Mouse (Mus musculus): ENCODE data around the gene R3hdm2. TPM values are rescaled to one million over a fixed set of nuclear protein-coding genes. Genes with fewer than 3 reads are reported as not detected.

R3hdm2 gene
- polyA plus RNA-seq, 1 experiment from 2014 or later, result 33.8 TPM

GRCm38 (mm10) chr10:127500894-127501893 lies 121.1 kb downstream of the R3hdm2 start, which contains the start of gene Stac3:
Gene Stac3, plus strand, starts transcription at chr10:127501686.
- H3K4me1 ChIP-seq (ENCODE audit: insufficient read depth), result no peaks in the 10 kb centered on the region
- H3K4me2 ChIP-seq, result no peak within 1 kb of the TSS
- no peaks in the 10 kb centered on the region for H3K27me3 ChIP-seq (ENCODE audit: insufficient read depth, low read length)
- no peak within 1 kb of the TSS for H3K27ac ChIP-seq (ENCODE audit: low read depth)
- H3K4me3 ChIP-seq (ENCODE audit: low read depth, low read length), result no peak within 1 kb of the TSS
- no peaks in the 10 kb centered on the region for H3K9me3 ChIP-seq (ENCODE audit: low read depth, low read length)
- 55% methylated on average over 13 of the region's 13 CpGs for WGBS
- no peak within 1 kb of the TSS for H3K9ac ChIP-seq
- no peak; the same call in 1 of the 2 replicates for ATAC-seq (ENCODE audit: insufficient read depth)
- H3K36me3 ChIP-seq (ENCODE audit: insufficient read depth), result peaks cover 45% of the 10 kb centered on the region
- DNase-seq, result no peak
- TF ChIP-seq CTCF (IDR thresholded peaks at IDR 0.05; ENCODE audit: low read depth), result no peak

DNA sequence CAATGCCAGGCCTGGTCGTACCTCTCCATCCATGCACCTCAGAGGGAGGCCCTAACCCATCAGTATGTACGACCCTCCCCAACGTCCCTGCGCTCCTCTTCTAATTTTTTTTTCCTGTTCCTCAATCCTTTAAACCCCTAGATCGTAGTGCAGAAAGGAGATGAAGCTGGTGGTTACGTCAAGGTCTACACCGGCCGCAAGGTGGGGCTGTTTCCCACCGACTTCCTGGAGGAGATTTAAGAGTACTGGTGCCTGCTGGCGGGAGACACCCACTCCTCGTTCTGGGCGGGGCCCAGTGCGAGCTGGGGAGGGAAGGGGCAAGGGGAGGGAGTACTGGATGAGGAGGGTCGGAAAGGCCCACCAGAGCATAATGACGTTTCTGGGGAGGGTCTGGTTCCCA lies 128.1 kb downstream of the R3hdm2 start:
- Histone ChIP-seq H3K9ac (no peak overlapping the region), H3K27ac (ENCODE audit: low read depth) (no peak overlapping the region), H3K27me3 (ENCODE audit: insufficient read depth, low read length) (peaks cover 52% of the 10 kb centered on the region), H3K9me3 (ENCODE audit: low read depth, low read length) (no peaks in the 10 kb centered on the region), H3K4me2 (peak overlapping the region; percentile 63), H3K4me1 (ENCODE audit: insufficient read depth) (peaks cover 6% of the 10 kb centered on the region; the same call in 1 of the 2 replicates), H3K4me3 (ENCODE audit: low read depth, low read length) (no peak overlapping the region; the same call in 1 of the 2 replicates), H3K36me3 (ENCODE audit: insufficient read depth) (0 out of 2 replicates have a peak, but pooled peaks cover 7% of the 10 kb centered on the region)
- ATAC-seq (ENCODE audit: insufficient read depth), result 0 out of 2 replicates have a peak, but pooled peaks have one; percentile 1
- TF ChIP-seq CTCF (IDR thresholded peaks at IDR 0.05; ENCODE audit: low read depth), result peak; percentile 78
- WGBS, result 3% methylated on average over 15 of the region's 15 CpGs
- peak; percentile 85 for DNase-seq

DNA sequence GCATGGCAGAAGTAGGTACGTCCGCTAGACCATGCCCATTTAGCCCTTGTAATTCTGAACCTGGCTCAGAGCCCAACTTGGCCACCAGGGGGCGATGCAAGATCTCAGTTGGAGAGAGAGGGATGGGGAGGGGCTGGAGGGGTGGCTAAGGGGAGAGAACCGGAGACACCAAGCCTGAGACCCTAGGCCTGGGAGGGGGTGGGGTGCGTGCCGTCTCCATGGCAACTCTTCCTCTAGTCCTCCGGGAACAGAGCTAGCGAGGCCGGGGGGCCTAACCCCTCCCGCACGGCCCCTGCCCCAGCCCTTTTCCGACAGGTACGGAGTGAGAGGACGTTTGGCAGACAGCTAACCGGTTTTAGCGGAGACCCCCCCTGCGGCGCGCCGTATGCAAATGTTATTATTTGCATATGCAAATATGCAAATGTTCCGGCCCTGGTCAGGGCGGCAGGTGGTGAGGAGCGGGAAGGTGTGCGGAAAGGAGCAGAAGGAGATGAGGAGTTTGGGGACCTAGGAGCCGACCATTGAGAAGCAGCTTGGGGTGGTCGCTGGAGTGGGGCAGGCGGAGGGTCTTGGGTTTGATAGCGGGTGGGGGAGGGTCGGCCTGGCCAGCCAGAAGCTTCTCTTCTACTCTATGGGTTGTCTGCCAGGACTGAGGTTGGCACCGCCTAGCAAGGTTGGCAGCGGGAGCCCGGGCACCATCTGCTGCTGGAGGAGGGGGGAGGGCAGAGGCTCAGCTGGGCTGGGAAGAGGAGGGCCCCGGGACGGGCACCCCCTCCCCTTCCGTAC lies 129.1 kb downstream of the R3hdm2 start:
- H3K4me1 ChIP-seq (ENCODE audit: insufficient read depth), result peaks cover 11% of the 10 kb centered on the region; the same call in 1 of the 2 replicates
- H3K9me3 ChIP-seq (ENCODE audit: low read depth, low read length), result no peaks in the 10 kb centered on the region
- DNase-seq (peak; percentile 95), ATAC-seq (ENCODE audit: insufficient read depth) (peak; percentile 32)
- H3K36me3 ChIP-seq (ENCODE audit: insufficient read depth), result 0 out of 2 replicates have a peak, but pooled peaks cover 7% of the 10 kb centered on the region
- H3K4me3 ChIP-seq (ENCODE audit: low read depth, low read length), result peak overlapping the region; percentile 31
- H3K4me2 ChIP-seq, result peak overlapping the region; percentile 63
- TF ChIP-seq CTCF (IDR thresholded peaks at IDR 0.05; ENCODE audit: low read depth), result peak; percentile 94
- H3K27me3 ChIP-seq (ENCODE audit: insufficient read depth, low read length), result peaks cover 63% of the 10 kb centered on the region
- no peak overlapping the region for H3K9ac ChIP-seq
- WGBS, result under 1% methylated on average over 35 of the region's 35 CpGs
- H3K27ac ChIP-seq (ENCODE audit: low read depth), result no peak overlapping the region

GRCm38 (mm10) chr10:127509837-127510701 lies 129.9 kb downstream of the R3hdm2 start:
- Histone ChIP-seq H3K4me3 (ENCODE audit: low read depth, low read length) (peak overlapping the region; percentile 31), H3K4me1 (ENCODE audit: insufficient read depth) (peaks cover 11% of the 10 kb centered on the region; the same call in 1 of the 2 replicates), H3K27me3 (ENCODE audit: insufficient read depth, low read length) (peaks cover 71% of the 10 kb centered on the region), H3K4me2 (peak overlapping the region; percentile 63), H3K27ac (ENCODE audit: low read depth) (no peak overlapping the region), H3K9me3 (ENCODE audit: low read depth, low read length) (no peaks in the 10 kb centered on the region), H3K9ac (no peak overlapping the region), H3K36me3 (ENCODE audit: insufficient read depth) (0 out of 2 replicates have a peak, but pooled peaks cover 7% of the 10 kb centered on the region)
- no peak for TF ChIP-seq CTCF (IDR thresholded peaks at IDR 0.05; ENCODE audit: low read depth)
- ATAC-seq (ENCODE audit: insufficient read depth) (no peak), DNase-seq (no peak)
- 16% methylated on average over 17 of the region's 17 CpGs for WGBS

DNA sequence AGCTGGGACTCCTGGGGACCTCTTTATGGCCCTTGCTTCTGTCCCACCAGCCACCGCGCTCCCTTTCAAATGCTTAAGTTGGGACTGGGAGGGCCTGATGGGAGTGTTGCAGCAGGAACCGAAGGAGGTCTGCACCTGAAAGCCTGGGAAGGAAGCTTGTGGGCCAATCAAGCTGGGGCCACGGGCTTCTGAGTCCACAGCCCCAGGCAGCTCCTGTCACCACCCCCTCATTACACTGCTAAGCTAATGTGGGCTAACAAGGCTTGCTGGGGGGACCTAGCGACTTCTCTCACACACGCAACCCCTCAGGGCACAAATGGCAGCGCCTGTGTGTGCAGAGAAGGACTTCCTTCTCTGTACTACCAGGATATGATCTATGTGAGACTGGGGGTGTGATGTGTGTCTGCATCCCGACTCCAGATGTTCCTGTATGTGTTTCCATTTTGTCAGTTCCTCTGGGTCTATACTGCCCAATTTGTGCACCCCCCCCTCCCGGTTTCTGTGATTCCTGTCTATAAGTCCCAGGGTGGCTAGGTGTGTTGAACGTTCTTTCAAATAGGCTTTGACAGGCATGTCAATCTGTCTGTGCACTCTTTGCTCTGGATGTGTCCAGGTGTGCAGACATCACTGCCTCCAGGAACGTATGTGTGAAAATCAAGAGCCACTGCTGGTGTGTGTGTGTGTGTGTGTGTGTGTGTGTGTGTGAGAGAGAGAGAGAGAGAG lies 130.9 kb downstream of the R3hdm2 start:
- DNase-seq, result no peak
- Histone ChIP-seq H3K4me1 (ENCODE audit: insufficient read depth) (peaks cover 11% of the 10 kb centered on the region; the same call in 1 of the 2 replicates), H3K27me3 (ENCODE audit: insufficient read depth, low read length) (peaks cover 81% of the 10 kb centered on the region), H3K36me3 (ENCODE audit: insufficient read depth) (0 out of 2 replicates have a peak, but pooled peaks cover 3% of the 10 kb centered on the region), H3K9me3 (ENCODE audit: low read depth, low read length) (no peaks in the 10 kb centered on the region), H3K4me2 (peak overlapping the region; percentile 84), H3K9ac (peak overlapping the region; percentile 41; the same call in 1 of the 2 replicates), H3K27ac (ENCODE audit: low read depth) (no peak overlapping the region), H3K4me3 (ENCODE audit: low read depth, low read length) (peak overlapping the region; percentile 47)
- no peak for ATAC-seq (ENCODE audit: insufficient read depth)
- 7% methylated on average over 11 of the region's 11 CpGs for WGBS
- no peak for TF ChIP-seq CTCF (IDR thresholded peaks at IDR 0.05; ENCODE audit: low read depth)
